Mouse (Mus musculus): ENCODE data around the gene Usp2.

- TF ChIP-seq GATA1 (IDR thresholded peaks at IDR 0.05; ENCODE audit: low read length): no peak
- no peak for TF ChIP-seq TAL1 (IDR thresholded peaks at IDR 0.05; ENCODE audit: low read length)
Observed at GRCm38 (mm10) chr9:44125026-44125425, 58.2 kb downstream of the Usp2 start.

Data from erythroblast, embryonic 14.5 days (primary cell).